Mouse (Mus musculus) adrenal gland, adult (tissue): ENCODE measurements around the gene Slc12a6.

Source experiments
- DNase-seq, 2 experiments: peaks; one replicate each; pipeline ENCODE4 v3.0.0; 2022 to 2023; ENCODE audit warnings: low spot score in 1 of 2; ENCODE audit not compliant: inconsistent age in 2 of 2

The Slc12a6 gene

GRCm38 (mm10) chr2:112315638-112316037, 50.0 kb downstream of the Slc12a6 start:
- DNase-seq, result no peak

GRCm38 (mm10) chr2:112318227-112318626, 52.6 kb downstream of the Slc12a6 start:
- no peak for DNase-seq

GRCm38 (mm10) chr2:112318905-112319304, 53.3 kb downstream of the Slc12a6 start:
- peak; percentile 48 to 73 for DNase-seq

GRCm38 (mm10) chr2:112328069-112328777, 62.6 kb downstream of the Slc12a6 start:
- DNase-seq, result no peak

- peak in 1 of 2 experiments; percentile 43 for DNase-seq
These were observed 66.7 kb downstream of the Slc12a6 start for GRCm38 (mm10) chr2:112332051-112332898.

- DNase-seq, result peak; percentile 38 to 80
These were observed 71.6 kb downstream of the Slc12a6 start for GRCm38 (mm10) chr2:112337211-112337610.

GRCm38 (mm10) chr2:112339736-112340135, 74.1 kb downstream of the Slc12a6 start:
- peak in 1 of 2 experiments; percentile 48 for DNase-seq

GRCm38 (mm10) chr2:112341117-112341516, 75.5 kb downstream of the Slc12a6 start:
- DNase-seq, result peak in 1 of 2 experiments; percentile 50

GRCm38 (mm10) chr2:112348246-112348645, 82.6 kb downstream of the Slc12a6 start:
- peak in 1 of 2 experiments; percentile 13 for DNase-seq

GRCm38 (mm10) chr2:112353685-112354455, 88.2 kb downstream of the Slc12a6 start:
- no peak for DNase-seq

GRCm38 (mm10) chr2:112359611-112360010, 94.0 kb downstream of the Slc12a6 start:
- DNase-seq, result no peak

- peak in 1 of 2 experiments; percentile 13 for DNase-seq
These were observed 94.6 kb downstream of the Slc12a6 start for GRCm38 (mm10) chr2:112360012-112360780.

- DNase-seq, result no peak
These were observed 95.2 kb downstream of the Slc12a6 start for GRCm38 (mm10) chr2:112360781-112361169.

- DNase-seq, result peak in 1 of 2 experiments; percentile 25
These were observed 101.6 kb downstream of the Slc12a6 start for GRCm38 (mm10) chr2:112367222-112367621.

GRCm38 (mm10) chr2:112367726-112368673, 102.4 kb downstream of the Slc12a6 start, which contains the start of gene Emc4:
Emc4 (minus strand) TSS chr2:112368027.
- peak; percentile 91 to 98 for DNase-seq

GRCm38 (mm10) chr2:112369941-112370340, 104.3 kb downstream of the Slc12a6 start:
- DNase-seq, result peak in 1 of 2 experiments; percentile 61

GRCm38 (mm10) chr2:112373141-112373540, 107.5 kb downstream of the Slc12a6 start:
- peak; percentile 25 to 42 for DNase-seq

GRCm38 (mm10) chr2:112374610-112375009, 109.0 kb downstream of the Slc12a6 start:
- DNase-seq, result no peak
